Mouse (Mus musculus): Measurements from ENCODE around the gene Fgf8. TPM values are rescaled to one million over a fixed set of nuclear protein-coding genes. Genes with fewer than 3 reads are reported as not detected.

Fgf8 gene
- polyA plus RNA-seq, 1 experiment from 2014 or later, result 4.6 TPM

- H3K27me3 ChIP-seq, result no peaks in the 10 kb centered on the region
- WGBS, result 93% methylated on average over 13 of the region's 13 CpGs
- peaks cover 31% of the 10 kb centered on the region for H3K4me1 ChIP-seq
- H3K9ac ChIP-seq, result no peak overlapping the region; the same call in 1 of the 2 replicates
- no peaks in the 10 kb centered on the region for H3K9me3 ChIP-seq
- H3K4me3 ChIP-seq (replicated peaks), result peak overlapping the region; percentile 13
- peaks cover 55% of the 10 kb centered on the region for H3K36me3 ChIP-seq (replicated peaks)
- ATAC-seq (ENCODE audit: low FRiP score), result no peak
- peak overlapping the region; percentile 65 for H3K4me2 ChIP-seq
- no peak overlapping the region for H3K27ac ChIP-seq
These were observed 37.7 kb upstream of the Fgf8 start for GRCm38 (mm10) chr19:45780350-45780915.

- H3K9ac ChIP-seq, result no peak overlapping the region
- H3K4me1 ChIP-seq, result peaks cover 8% of the 10 kb centered on the region
- H3K9me3 ChIP-seq, result no peaks in the 10 kb centered on the region
- no peak overlapping the region for H3K4me3 ChIP-seq (replicated peaks)
- H3K27me3 ChIP-seq, result no peaks in the 10 kb centered on the region
- no peak overlapping the region for H3K4me2 ChIP-seq
- no peak for ATAC-seq (ENCODE audit: low FRiP score)
- H3K36me3 ChIP-seq (replicated peaks), result peaks cover 97% of the 10 kb centered on the region
- H3K27ac ChIP-seq, result no peak overlapping the region
- 82% methylated on average over 2 of the region's 2 CpGs for WGBS
These were observed 32.8 kb upstream of the Fgf8 start for GRCm38 (mm10) chr19:45775486-45775885.

GRCm38 (mm10) chr19:45771501-45771900 lies 28.8 kb upstream of the Fgf8 start:
- H3K4me2 ChIP-seq, result no peak overlapping the region
- H3K36me3 ChIP-seq (replicated peaks), result peaks cover 96% of the 10 kb centered on the region
- H3K9ac ChIP-seq, result no peak overlapping the region
- H3K9me3 ChIP-seq, result no peaks in the 10 kb centered on the region
- 92% methylated on average over 5 of the region's 5 CpGs for WGBS
- ATAC-seq (ENCODE audit: low FRiP score), result no peak
- no peak overlapping the region for H3K27ac ChIP-seq
- no peaks in the 10 kb centered on the region for H3K4me1 ChIP-seq
- H3K4me3 ChIP-seq (replicated peaks), result no peak overlapping the region
- H3K27me3 ChIP-seq, result no peaks in the 10 kb centered on the region

GRCm38 (mm10) chr19:45760810-45761209 lies 18.1 kb upstream of the Fgf8 start:
- Histone ChIP-seq H3K36me3 (replicated peaks) (peaks cover 93% of the 10 kb centered on the region), H3K4me2 (no peak overlapping the region), H3K27me3 (no peaks in the 10 kb centered on the region), H3K4me3 (replicated peaks) (no peak overlapping the region), H3K9me3 (no peaks in the 10 kb centered on the region), H3K9ac (no peak overlapping the region), H3K27ac (no peak overlapping the region), H3K4me1 (no peaks in the 10 kb centered on the region)
- 93% methylated on average over 3 of the region's 3 CpGs for WGBS
- ATAC-seq (ENCODE audit: low FRiP score), result no peak

GRCm38 (mm10) chr19:45758671-45759070 lies 16.0 kb upstream of the Fgf8 start:
- H3K4me1 ChIP-seq, result no peaks in the 10 kb centered on the region
- H3K36me3 ChIP-seq (replicated peaks), result peaks cover 94% of the 10 kb centered on the region
- ATAC-seq (ENCODE audit: low FRiP score), result no peak
- H3K4me3 ChIP-seq (replicated peaks), result no peak overlapping the region
- WGBS, result 93% methylated on average over 5 of the region's 5 CpGs
- H3K27ac ChIP-seq, result no peak overlapping the region
- no peak overlapping the region for H3K4me2 ChIP-seq
- no peaks in the 10 kb centered on the region for H3K9me3 ChIP-seq
- no peaks in the 10 kb centered on the region for H3K27me3 ChIP-seq
- H3K9ac ChIP-seq, result no peak overlapping the region

- Histone ChIP-seq H3K36me3 (replicated peaks) (peaks cover 73% of the 10 kb centered on the region), H3K27ac (no peak overlapping the region), H3K27me3 (no peaks in the 10 kb centered on the region), H3K4me2 (no peak overlapping the region), H3K9ac (no peak overlapping the region), H3K4me3 (replicated peaks) (no peak overlapping the region), H3K4me1 (peaks cover 5% of the 10 kb centered on the region), H3K9me3 (no peaks in the 10 kb centered on the region)
- 93% methylated on average over 3 of the region's 3 CpGs for WGBS
- ATAC-seq (ENCODE audit: low FRiP score), result no peak
These were observed 10.8 kb upstream of the Fgf8 start for GRCm38 (mm10) chr19:45753551-45753950.

- no peaks in the 10 kb centered on the region for H3K9me3 ChIP-seq
- peaks cover 60% of the 10 kb centered on the region for H3K36me3 ChIP-seq (replicated peaks)
- peaks cover 16% of the 10 kb centered on the region for H3K4me1 ChIP-seq
- H3K27ac ChIP-seq, result no peak overlapping the region
- no peak for ATAC-seq (ENCODE audit: low FRiP score)
- H3K9ac ChIP-seq, result no peak overlapping the region
- no peak overlapping the region for H3K4me2 ChIP-seq
- H3K27me3 ChIP-seq, result peaks cover 10% of the 10 kb centered on the region
- H3K4me3 ChIP-seq (replicated peaks), result no peak overlapping the region
- WGBS, result 93% methylated on average over 7 of the region's 7 CpGs
These were observed 9.2 kb upstream of the Fgf8 start for GRCm38 (mm10) chr19:45751881-45752280.

- Histone ChIP-seq H3K4me2 (peak within 1 kb of the TSS; percentile 97), H3K27me3 (peaks cover 35% of the 10 kb centered on the region), H3K9me3 (no peaks in the 10 kb centered on the region), H3K27ac (no peak within 1 kb of the TSS; the same call in 1 of the 2 replicates), H3K9ac (peak within 1 kb of the TSS; percentile 88), H3K36me3 (replicated peaks) (peaks cover 35% of the 10 kb centered on the region), H3K4me1 (peaks cover 28% of the 10 kb centered on the region), H3K4me3 (replicated peaks) (peak within 1 kb of the TSS; percentile 94)
- peak; percentile 84 for ATAC-seq (ENCODE audit: low FRiP score)
- under 1% methylated on average over 59 of the region's 60 CpGs for WGBS
These were observed 6.7 kb upstream of the Fgf8 start, which contains the start of gene Npm3 for GRCm38 (mm10) chr19:45749243-45750043. TSS of gene Npm3 (minus strand) at chr19:45749591.

- WGBS, result 3% methylated on average over 33 of the region's 33 CpGs
These were observed 6.1 kb upstream of the Fgf8 start for GRCm38 (mm10) chr19:45748691-45749242.

GRCm38 (mm10) chr19:45748206-45748605 lies 5.5 kb upstream of the Fgf8 start:
- peaks cover 47% of the 10 kb centered on the region for H3K27me3 ChIP-seq
- no peak overlapping the region for H3K27ac ChIP-seq
- peaks cover 23% of the 10 kb centered on the region for H3K36me3 ChIP-seq (replicated peaks)
- H3K4me2 ChIP-seq, result peak overlapping the region; percentile 97
- WGBS, result 65% methylated on average over 9 of the region's 9 CpGs
- peak overlapping the region; percentile 88; the same call in 1 of the 2 replicates for H3K9ac ChIP-seq
- H3K4me1 ChIP-seq, result peaks cover 29% of the 10 kb centered on the region
- 0 out of 2 replicates have a peak, but pooled peaks have one; percentile 5 for ATAC-seq (ENCODE audit: low FRiP score)
- no peaks in the 10 kb centered on the region for H3K9me3 ChIP-seq
- H3K4me3 ChIP-seq (replicated peaks), result peak overlapping the region; percentile 94

More at GRCm38 (mm10) chr19:45748691-45749242, 6.1 kb upstream of the Fgf8 start:
- H3K9me3 ChIP-seq, result no peaks in the 10 kb centered on the region
- peaks cover 41% of the 10 kb centered on the region for H3K27me3 ChIP-seq
- H3K4me3 ChIP-seq (replicated peaks), result peak overlapping the region; percentile 94
- peaks cover 28% of the 10 kb centered on the region for H3K36me3 ChIP-seq (replicated peaks)
- ATAC-seq (ENCODE audit: low FRiP score), result peak; percentile 22
- peaks cover 28% of the 10 kb centered on the region for H3K4me1 ChIP-seq
- H3K4me2 ChIP-seq, result peak overlapping the region; percentile 97
- no peak overlapping the region for H3K27ac ChIP-seq
- peak overlapping the region; percentile 88 for H3K9ac ChIP-seq

- Histone ChIP-seq H3K4me3 (replicated peaks) (no peak overlapping the region), H3K27me3 (peaks cover 57% of the 10 kb centered on the region), H3K4me1 (peaks cover 38% of the 10 kb centered on the region), H3K9me3 (no peaks in the 10 kb centered on the region), H3K36me3 (replicated peaks) (peaks cover 14% of the 10 kb centered on the region), H3K9ac (no peak overlapping the region), H3K4me2 (no peak overlapping the region), H3K27ac (no peak overlapping the region)
- WGBS, result 36% methylated on average over 11 of the region's 11 CpGs
- no peak for ATAC-seq (ENCODE audit: low FRiP score)
These were observed 4.5 kb upstream of the Fgf8 start for GRCm38 (mm10) chr19:45747028-45747867.
